Mouse (Mus musculus): ENCODE data around the gene Krt35. TPM values are rescaled to one million over a fixed set of nuclear protein-coding genes. Genes with fewer than 3 reads are reported as not detected.

Krt35 gene
- polyA plus RNA-seq, 1 experiment from 2014 or later: not detected

DNA sequence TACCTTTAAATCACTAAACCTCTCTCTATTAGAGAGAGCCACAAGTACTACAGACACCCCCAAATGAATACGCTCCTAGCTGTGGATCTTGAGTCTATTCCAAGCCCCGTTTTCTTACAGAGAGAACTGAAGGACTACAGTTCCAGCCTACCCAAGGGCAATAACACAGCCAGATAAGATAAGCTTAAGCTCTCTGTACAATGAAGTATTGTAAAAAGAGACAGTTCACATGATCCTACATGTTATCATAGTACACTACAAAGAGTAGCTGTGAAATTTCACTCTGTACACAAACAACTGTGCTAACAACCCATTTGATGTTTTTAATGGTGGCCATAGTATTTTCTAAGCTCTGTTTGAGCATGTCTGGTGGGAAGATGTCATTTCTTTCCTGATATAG is 48.8 kb downstream of the Krt35 start:
- Histone ChIP-seq H3K4me3 (ENCODE audit: low read depth, low read length) (no peak overlapping the region), H3K27ac (ENCODE audit: low read length) (no peak overlapping the region), H3K4me1 (ENCODE audit: control insufficient read depth, insufficient read depth, low read length) (no peaks in the 10 kb centered on the region), H3K9ac (ENCODE audit: low read depth, low read length) (no peak overlapping the region), H3K4me2 (ENCODE audit: low read length) (no peak overlapping the region), H3K27me3 (ENCODE audit: control insufficient read depth, insufficient read depth, low read depth, low read length) (no peaks in the 10 kb centered on the region), H3K9me3 (replicated peaks; ENCODE audit: control insufficient read depth, low read length, poor library complexity, severe bottlenecking) (no peaks in the 10 kb centered on the region), H3K36me3 (ENCODE audit: control insufficient read depth, insufficient read depth, low read length) (no peaks in the 10 kb centered on the region)
- no peak for ATAC-seq
- 85% methylated on average over 2 of the region's 2 CpGs for WGBS

DNA sequence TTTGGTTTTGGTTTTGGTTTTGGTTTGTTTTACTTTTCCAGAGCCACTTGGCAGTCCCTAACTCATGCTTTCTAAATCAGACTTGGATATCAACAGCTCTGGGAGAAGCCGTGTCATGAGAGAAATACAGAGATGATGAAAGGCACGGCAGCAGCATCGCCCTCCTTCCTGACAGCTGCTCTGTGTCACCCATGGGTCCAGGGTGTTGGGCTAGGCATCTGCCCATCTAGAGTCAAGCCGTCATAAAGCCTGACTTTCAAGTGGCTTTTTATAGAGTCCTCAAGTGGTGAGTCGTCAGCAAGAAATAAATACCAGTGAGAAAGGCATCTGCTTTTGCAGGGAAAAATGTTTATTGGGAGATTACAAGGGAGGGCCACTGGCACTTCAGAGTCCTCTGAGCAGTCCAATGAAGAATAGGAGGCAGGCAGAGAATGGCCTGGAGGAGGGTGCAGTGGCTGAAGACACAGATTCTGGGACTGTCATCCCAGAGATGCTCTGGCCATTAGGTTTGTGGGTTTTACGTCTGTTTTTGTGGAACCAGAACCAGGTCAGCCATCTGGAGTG is 49.7 kb downstream of the Krt35 start:
- Histone ChIP-seq H3K4me3 (ENCODE audit: low read depth, low read length) (no peak overlapping the region), H3K9ac (ENCODE audit: low read depth, low read length) (no peak overlapping the region), H3K9me3 (replicated peaks; ENCODE audit: control insufficient read depth, low read length, poor library complexity, severe bottlenecking) (no peaks in the 10 kb centered on the region), H3K36me3 (ENCODE audit: control insufficient read depth, insufficient read depth, low read length) (no peaks in the 10 kb centered on the region), H3K4me1 (ENCODE audit: control insufficient read depth, insufficient read depth, low read length) (no peaks in the 10 kb centered on the region), H3K4me2 (ENCODE audit: low read length) (no peak overlapping the region), H3K27me3 (ENCODE audit: control insufficient read depth, insufficient read depth, low read depth, low read length) (no peaks in the 10 kb centered on the region), H3K27ac (ENCODE audit: low read length) (no peak overlapping the region)
- WGBS: 89% methylated on average over 6 of the region's 6 CpGs
- no peak for ATAC-seq

Other genes with a start within 250 kb of the Krt35 start
- gene Krtap4-16, start 244.6 kb downstream of the Krt35 start, polyA plus RNA-seq (2015; fragmentation: Nextera tagmentation; extraction: Ambion mirVana): not detected in 2 replicates
- not detected in 2 replicates for gene Gm11568, start 238.3 kb downstream of the Krt35 start, polyA plus RNA-seq (2015; fragmentation: Nextera tagmentation; extraction: Ambion mirVana)
- gene Gm11559, start 231.8 kb downstream of the Krt35 start, polyA plus RNA-seq (2015; fragmentation: Nextera tagmentation; extraction: Ambion mirVana): not detected in 2 replicates
- not detected in 2 replicates for gene Krtap9-1, start 222.9 kb downstream of the Krt35 start, polyA plus RNA-seq (2015; fragmentation: Nextera tagmentation; extraction: Ambion mirVana)
- not detected in 2 replicates for gene Gm11567, start 217.1 kb downstream of the Krt35 start, polyA plus RNA-seq (2015; fragmentation: Nextera tagmentation; extraction: Ambion mirVana)
- gene Krtap31-1, start 188.3 kb downstream of the Krt35 start, polyA plus RNA-seq (2015; fragmentation: Nextera tagmentation; extraction: Ambion mirVana): not detected in 2 replicates
- gene Gm11565, start 181.5 kb downstream of the Krt35 start, polyA plus RNA-seq (2015; fragmentation: Nextera tagmentation; extraction: Ambion mirVana): not detected in 2 replicates
- gene Krtap31-2, start 159.9 kb downstream of the Krt35 start, polyA plus RNA-seq (2015; fragmentation: Nextera tagmentation; extraction: Ambion mirVana): not detected in 2 replicates
- not detected in 2 replicates for gene Krtap9-5, start 147.8 kb downstream of the Krt35 start, polyA plus RNA-seq (2015; fragmentation: Nextera tagmentation; extraction: Ambion mirVana)
- gene Krtap29-1, start 117.2 kb downstream of the Krt35 start, polyA plus RNA-seq (2015; fragmentation: Nextera tagmentation; extraction: Ambion mirVana): not detected in 2 replicates
- 0.17 TPM in 1 of 2 replicates, not detected in the other for gene Krtap16-1, start 109.6 kb downstream of the Krt35 start, polyA plus RNA-seq (2015; fragmentation: Nextera tagmentation; extraction: Ambion mirVana)
- gene Krtap17-1, start 102.2 kb downstream of the Krt35 start, polyA plus RNA-seq (2015; fragmentation: Nextera tagmentation; extraction: Ambion mirVana): 0.84 and 1.4 TPM in 2 replicates
- not detected in 2 replicates for gene Krt33a, start 80.0 kb downstream of the Krt35 start, polyA plus RNA-seq (2015; fragmentation: Nextera tagmentation; extraction: Ambion mirVana)
- 0.11 TPM in 1 of 2 replicates, not detected in the other for gene Krt33b, start 66.4 kb downstream of the Krt35 start, polyA plus RNA-seq (2015; fragmentation: Nextera tagmentation; extraction: Ambion mirVana)
- not detected in 2 replicates for gene Krt34, start 54.7 kb downstream of the Krt35 start, polyA plus RNA-seq (2015; fragmentation: Nextera tagmentation; extraction: Ambion mirVana)
- gene Krt31, start 45.7 kb downstream of the Krt35 start, polyA plus RNA-seq (2015; fragmentation: Nextera tagmentation; extraction: Ambion mirVana): not detected in 2 replicates
- gene Krt32, start 8.0 kb downstream of the Krt35 start, polyA plus RNA-seq (2015; fragmentation: Nextera tagmentation; extraction: Ambion mirVana): not detected in 2 replicates
- gene Krt36, start 9.4 kb upstream of the Krt35 start, polyA plus RNA-seq (2015; fragmentation: Nextera tagmentation; extraction: Ambion mirVana): not detected in 2 replicates
- gene Krt13, start 25.3 kb upstream of the Krt35 start, polyA plus RNA-seq (2015; fragmentation: Nextera tagmentation; extraction: Ambion mirVana): 0.11 TPM in 1 of 2 replicates, not detected in the other
- gene Krt15, start 39.7 kb upstream of the Krt35 start, polyA plus RNA-seq (2015; fragmentation: Nextera tagmentation; extraction: Ambion mirVana): 0.31 and 0.40 TPM in 2 replicates
- gene Krt19, start 52.4 kb upstream of the Krt35 start, polyA plus RNA-seq (2015; fragmentation: Nextera tagmentation; extraction: Ambion mirVana): 2.9 and 3.4 TPM in 2 replicates
- not detected in 2 replicates for gene Krt9, start 97.0 kb upstream of the Krt35 start, polyA plus RNA-seq (2015; fragmentation: Nextera tagmentation; extraction: Ambion mirVana)
- 0.19 and 0.28 TPM in 2 replicates for gene Krt14, start 111.3 kb upstream of the Krt35 start, polyA plus RNA-seq (2015; fragmentation: Nextera tagmentation; extraction: Ambion mirVana)
- not detected in 2 replicates for gene Krt16, start 152.7 kb upstream of the Krt35 start, polyA plus RNA-seq (2015; fragmentation: Nextera tagmentation; extraction: Ambion mirVana)
- gene Krt17, start 164.8 kb upstream of the Krt35 start, polyA plus RNA-seq (2015; fragmentation: Nextera tagmentation; extraction: Ambion mirVana): 0.50 TPM in 1 of 2 replicates, not detected in the other
- gene Krt42, start 173.6 kb upstream of the Krt35 start, polyA plus RNA-seq (2015; fragmentation: Nextera tagmentation; extraction: Ambion mirVana): 0.20 TPM in 1 of 2 replicates, not detected in the other
- gene Eif1, start 223.6 kb upstream of the Krt35 start, polyA plus RNA-seq (2015; fragmentation: Nextera tagmentation; extraction: Ambion mirVana): 1,185 and 1,247 TPM in 2 replicates
- gene Gast, start 238.2 kb upstream of the Krt35 start, polyA plus RNA-seq (2015; fragmentation: Nextera tagmentation; extraction: Ambion mirVana): 0.46 and 1.6 TPM in 2 replicates

All from midbrain, embryonic 16.5 days (tissue).